Mouse (Mus musculus): ENCODE data around the gene Acot8. TPM values are rescaled to one million over a fixed set of nuclear protein-coding genes. Genes with fewer than 3 reads are reported as not detected.

Acot8 gene
- polyA plus RNA-seq, 1 experiment from 2014 or later, result 43.8 TPM

DNA sequence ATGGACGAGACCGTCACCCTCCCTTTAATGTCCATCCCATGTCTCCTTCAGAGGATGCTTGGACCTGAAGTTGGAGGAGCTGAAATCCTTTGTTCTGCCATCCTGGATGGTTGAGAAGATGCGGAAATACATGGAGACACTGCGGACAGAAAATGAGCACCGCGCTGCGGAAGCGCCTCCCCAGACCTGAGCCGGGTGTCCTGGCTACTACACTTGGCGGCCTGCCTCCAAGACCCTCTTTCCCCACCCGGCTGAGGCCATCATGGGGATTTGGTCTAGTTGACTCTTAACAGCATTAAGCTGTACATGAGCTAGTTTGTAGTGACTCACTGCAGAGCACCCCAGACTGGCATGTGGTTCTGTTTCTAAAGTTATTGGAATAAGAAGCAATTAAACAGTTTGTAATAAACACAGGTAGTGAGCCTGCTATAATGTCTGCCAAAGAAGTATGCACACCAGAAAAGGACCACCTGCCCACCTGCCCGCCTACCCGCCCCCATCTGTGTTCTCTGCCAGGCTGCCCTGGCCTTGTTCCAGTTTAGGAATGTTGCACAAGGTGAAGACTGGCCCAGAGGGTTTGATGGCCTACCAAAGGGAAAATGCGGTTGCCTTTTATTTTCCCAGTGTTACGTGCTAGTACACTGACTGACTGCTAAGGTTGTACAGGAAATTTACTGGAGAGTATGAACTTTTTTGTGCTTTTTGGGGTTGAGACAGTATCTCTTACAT lies 36.7 kb downstream of the Acot8 start:
- peaks cover 25% of the 10 kb centered on the region for H3K36me3 ChIP-seq (ENCODE audit: control insufficient read depth, insufficient read depth, low read length)
- ATAC-seq (ENCODE audit: low FRiP score, low TSS enrichment) (no peak), DNase-seq (ENCODE audit: low spot score) (no peak)
- H3K4me3 ChIP-seq (ENCODE audit: low read depth, low read length), result no peak overlapping the region
- no peaks in the 10 kb centered on the region for H3K27me3 ChIP-seq (ENCODE audit: control insufficient read depth, insufficient read depth, low read length)
- 0 out of 2 replicates have a peak, but pooled peaks cover 4% of the 10 kb centered on the region for H3K4me1 ChIP-seq (replicated peaks; ENCODE audit: control insufficient read depth, insufficient read depth)
- WGBS, result 89% methylated on average over 15 of the region's 15 CpGs
- H3K4me2 ChIP-seq (replicated peaks; ENCODE audit: low read depth), result no peak overlapping the region
- H3K9ac ChIP-seq (ENCODE audit: low read length), result no peak overlapping the region
- no peak overlapping the region for H3K27ac ChIP-seq (replicated peaks)
- TF ChIP-seq EP300 (optimal IDR thresholded peaks at IDR 0.05), result no peak
- no peak for TF ChIP-seq CTCF (IDR thresholded peaks at IDR 0.05; ENCODE audit: low read depth)
- H3K9me3 ChIP-seq (ENCODE audit: control insufficient read depth, low read length), result no peaks in the 10 kb centered on the region

DNA sequence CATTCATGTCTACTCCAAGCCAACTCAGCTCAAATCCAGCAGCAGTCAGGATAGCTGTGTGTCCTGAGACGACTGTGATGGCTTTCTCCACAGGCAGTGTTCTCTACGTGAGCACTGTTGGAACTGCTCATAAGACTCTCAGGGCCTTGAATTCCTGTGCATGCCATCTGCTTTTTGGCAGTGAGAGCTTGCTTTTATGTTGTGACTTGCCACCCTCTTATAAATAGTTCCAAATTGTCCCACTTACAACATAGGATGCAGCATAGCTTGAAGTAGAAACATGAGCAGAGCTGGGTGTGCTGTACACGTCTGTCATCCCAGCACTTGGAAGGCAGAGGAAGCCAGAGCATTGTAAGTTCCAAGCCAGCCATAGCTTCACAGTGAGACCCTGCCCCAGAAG lies 38.8 kb downstream of the Acot8 start:
- Histone ChIP-seq H3K27me3 (ENCODE audit: control insufficient read depth, insufficient read depth, low read length) (no peaks in the 10 kb centered on the region), H3K4me2 (replicated peaks; ENCODE audit: low read depth) (no peak overlapping the region), H3K36me3 (ENCODE audit: control insufficient read depth, insufficient read depth, low read length) (peaks cover 35% of the 10 kb centered on the region), H3K4me1 (replicated peaks; ENCODE audit: control insufficient read depth, insufficient read depth) (0 out of 2 replicates have a peak, but pooled peaks cover 4% of the 10 kb centered on the region), H3K27ac (replicated peaks) (no peak overlapping the region), H3K9ac (ENCODE audit: low read length) (no peak overlapping the region), H3K4me3 (ENCODE audit: low read depth, low read length) (no peak overlapping the region), H3K9me3 (ENCODE audit: control insufficient read depth, low read length) (no peaks in the 10 kb centered on the region)
- DNase-seq (ENCODE audit: low spot score) (no peak), ATAC-seq (ENCODE audit: low FRiP score, low TSS enrichment) (no peak)
- WGBS, result 81% methylated on average over 3 of the region's 3 CpGs
- TF ChIP-seq CTCF (IDR thresholded peaks at IDR 0.05; ENCODE audit: low read depth) (no peak), EP300 (optimal IDR thresholded peaks at IDR 0.05) (no peak)

DNA sequence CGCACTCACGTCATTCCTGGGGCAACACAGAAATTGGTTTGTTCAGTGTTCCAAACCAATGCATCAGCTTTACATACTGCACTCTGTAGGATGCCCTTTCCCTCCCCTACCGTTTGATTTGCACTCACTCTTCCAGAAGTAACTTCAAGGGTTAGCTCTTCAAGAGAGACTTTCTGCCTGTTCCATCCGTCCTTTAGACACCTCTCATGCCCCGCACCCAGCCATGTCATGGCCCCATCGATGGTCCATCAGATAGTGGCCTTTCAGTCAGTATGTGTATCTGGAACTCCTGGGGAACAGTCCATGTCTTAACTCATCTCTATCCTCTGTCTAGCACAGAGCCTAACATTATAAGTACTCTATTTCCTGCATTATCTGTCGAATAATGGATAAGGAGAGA lies 42.1 kb downstream of the Acot8 start:
- TF ChIP-seq EP300 (optimal IDR thresholded peaks at IDR 0.05) (no peak), CTCF (IDR thresholded peaks at IDR 0.05; ENCODE audit: low read depth) (no peak)
- H3K27me3 ChIP-seq (ENCODE audit: control insufficient read depth, insufficient read depth, low read length), result no peaks in the 10 kb centered on the region
- H3K36me3 ChIP-seq (ENCODE audit: control insufficient read depth, insufficient read depth, low read length), result peaks cover 53% of the 10 kb centered on the region
- no peak overlapping the region for H3K9ac ChIP-seq (ENCODE audit: low read length)
- H3K4me2 ChIP-seq (replicated peaks; ENCODE audit: low read depth), result no peak overlapping the region
- no peaks in the 10 kb centered on the region for H3K9me3 ChIP-seq (ENCODE audit: control insufficient read depth, low read length)
- DNase-seq (ENCODE audit: low spot score) (no peak), ATAC-seq (ENCODE audit: low FRiP score, low TSS enrichment) (no peak)
- no peak overlapping the region for H3K27ac ChIP-seq (replicated peaks)
- no peak overlapping the region for H3K4me3 ChIP-seq (ENCODE audit: low read depth, low read length)
- no peaks in the 10 kb centered on the region for H3K4me1 ChIP-seq (replicated peaks; ENCODE audit: control insufficient read depth, insufficient read depth)
- 85% methylated on average over 7 of the region's 7 CpGs for WGBS

DNA sequence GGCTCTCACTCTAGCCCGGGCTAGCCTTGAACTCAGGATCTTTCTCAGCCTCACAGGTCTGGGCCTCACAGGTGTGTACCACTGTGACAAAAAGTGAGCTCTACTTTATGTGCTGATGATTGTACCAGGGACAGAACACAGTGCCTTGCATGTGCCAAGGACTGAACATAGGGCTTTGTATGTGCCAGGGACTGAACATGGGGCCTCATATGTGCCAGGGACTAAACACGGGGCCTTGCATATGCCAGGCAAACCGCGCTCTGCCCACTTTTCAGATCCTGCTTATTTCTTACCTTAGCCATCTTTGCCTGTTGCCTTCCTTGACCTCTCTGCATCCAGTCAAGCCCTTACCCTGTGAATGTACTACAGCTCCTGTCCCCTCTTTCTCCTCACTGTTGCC lies 42.7 kb downstream of the Acot8 start:
- whole genome bisulfite sequencing, result 98% methylated on average over 4 of the region's 4 CpGs
- ATAC-seq (ENCODE audit: low FRiP score, low TSS enrichment) (no peak), DNase-seq (ENCODE audit: low spot score) (no peak)
- Histone ChIP-seq H3K4me1 (replicated peaks; ENCODE audit: control insufficient read depth, insufficient read depth) (no peaks in the 10 kb centered on the region), H3K4me2 (replicated peaks; ENCODE audit: low read depth) (no peak overlapping the region), H3K9me3 (ENCODE audit: control insufficient read depth, low read length) (no peaks in the 10 kb centered on the region), H3K27me3 (ENCODE audit: control insufficient read depth, insufficient read depth, low read length) (no peaks in the 10 kb centered on the region), H3K36me3 (ENCODE audit: control insufficient read depth, insufficient read depth, low read length) (peaks cover 51% of the 10 kb centered on the region), H3K27ac (replicated peaks) (no peak overlapping the region), H3K4me3 (ENCODE audit: low read depth, low read length) (no peak overlapping the region), H3K9ac (ENCODE audit: low read length) (no peak overlapping the region)
- TF ChIP-seq CTCF (IDR thresholded peaks at IDR 0.05; ENCODE audit: low read depth) (no peak), EP300 (optimal IDR thresholded peaks at IDR 0.05) (no peak)

DNA sequence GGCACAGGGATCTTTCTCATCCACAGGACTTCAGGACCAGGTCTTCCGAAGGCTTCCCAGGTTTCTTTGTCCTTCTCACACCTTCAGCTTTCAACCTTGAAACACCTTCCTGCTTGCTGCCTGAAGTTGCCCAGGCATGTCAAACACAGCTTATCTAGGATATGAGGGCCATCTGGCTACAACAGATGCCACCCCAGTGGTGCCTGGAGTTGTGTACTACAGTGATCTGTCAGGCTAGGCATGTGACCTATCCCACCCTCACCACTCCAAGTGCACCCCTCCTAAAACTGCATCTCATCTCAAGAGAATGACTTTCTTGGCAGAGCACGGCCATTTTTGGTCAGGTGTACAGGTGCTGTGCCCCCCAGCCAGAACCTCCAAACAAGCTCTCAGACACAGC lies 43.2 kb downstream of the Acot8 start:
- H3K36me3 ChIP-seq (ENCODE audit: control insufficient read depth, insufficient read depth, low read length), result peaks cover 52% of the 10 kb centered on the region
- TF ChIP-seq EP300 (optimal IDR thresholded peaks at IDR 0.05) (no peak), CTCF (IDR thresholded peaks at IDR 0.05; ENCODE audit: low read depth) (no peak)
- no peaks in the 10 kb centered on the region for H3K4me1 ChIP-seq (replicated peaks; ENCODE audit: control insufficient read depth, insufficient read depth)
- H3K9me3 ChIP-seq (ENCODE audit: control insufficient read depth, low read length), result no peaks in the 10 kb centered on the region
- no peak overlapping the region for H3K9ac ChIP-seq (ENCODE audit: low read length)
- H3K27ac ChIP-seq (replicated peaks), result no peak overlapping the region
- no peak overlapping the region for H3K4me2 ChIP-seq (replicated peaks; ENCODE audit: low read depth)
- ATAC-seq (ENCODE audit: low FRiP score, low TSS enrichment) (no peak), DNase-seq (ENCODE audit: low spot score) (no peak)
- 89% methylated on average over 2 of the region's 2 CpGs for WGBS
- H3K4me3 ChIP-seq (ENCODE audit: low read depth, low read length), result no peak overlapping the region
- H3K27me3 ChIP-seq (ENCODE audit: control insufficient read depth, insufficient read depth, low read length), result no peaks in the 10 kb centered on the region

DNA sequence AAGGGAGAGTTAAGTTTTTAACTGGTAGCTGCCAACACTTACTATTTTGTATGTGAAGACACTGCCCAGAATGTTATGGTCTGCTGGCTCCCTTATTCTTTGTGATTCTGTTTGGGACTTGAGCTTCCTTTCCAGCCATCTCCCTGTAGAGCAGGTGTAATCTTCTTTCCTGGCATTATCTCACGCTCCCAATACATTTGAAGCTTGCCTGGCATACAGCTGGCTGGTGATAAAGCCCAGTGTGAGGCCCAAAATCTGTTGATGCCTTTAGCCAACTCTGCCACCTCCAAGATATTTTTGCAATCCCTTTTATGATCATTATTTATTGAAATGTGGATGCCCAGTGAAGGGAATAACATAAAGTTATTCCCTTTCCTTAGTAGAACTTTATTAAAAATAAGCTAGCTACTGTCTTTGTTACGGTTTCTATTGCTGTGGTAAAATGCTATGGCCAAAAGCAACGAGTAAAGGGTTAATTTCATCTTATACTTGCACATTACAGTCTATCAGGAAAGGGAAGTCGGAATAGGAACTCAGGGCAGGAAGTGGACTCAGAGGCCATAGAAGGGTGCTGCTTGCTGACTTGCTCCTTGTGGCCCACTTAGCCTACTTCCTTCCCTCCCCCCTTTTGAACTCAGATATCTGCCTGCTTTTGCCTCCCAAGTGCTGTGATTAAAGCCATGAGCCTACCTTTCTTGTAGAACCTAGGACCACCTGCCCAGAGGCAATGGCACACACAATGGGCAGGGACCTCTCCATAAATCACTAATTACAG lies 44.4 kb downstream of the Acot8 start:
- TF ChIP-seq CTCF (IDR thresholded peaks at IDR 0.05; ENCODE audit: low read depth), result no peak
- no peak for TF ChIP-seq EP300 (optimal IDR thresholded peaks at IDR 0.05)
- H3K4me2 ChIP-seq (replicated peaks; ENCODE audit: low read depth), result no peak overlapping the region
- WGBS, result 82% methylated on average over 4 of the region's 4 CpGs
- no peaks in the 10 kb centered on the region for H3K9me3 ChIP-seq (ENCODE audit: control insufficient read depth, low read length)
- peaks cover 52% of the 10 kb centered on the region for H3K36me3 ChIP-seq (ENCODE audit: control insufficient read depth, insufficient read depth, low read length)
- no peaks in the 10 kb centered on the region for H3K4me1 ChIP-seq (replicated peaks; ENCODE audit: control insufficient read depth, insufficient read depth)
- DNase-seq (ENCODE audit: low spot score), result no peak
- no peak overlapping the region for H3K27ac ChIP-seq (replicated peaks)
- H3K4me3 ChIP-seq (ENCODE audit: low read depth, low read length), result no peak overlapping the region
- ATAC-seq (ENCODE audit: low FRiP score, low TSS enrichment), result no peak
- H3K27me3 ChIP-seq (ENCODE audit: control insufficient read depth, insufficient read depth, low read length), result no peaks in the 10 kb centered on the region
- H3K9ac ChIP-seq (ENCODE audit: low read length), result no peak overlapping the region
